Mouse (Mus musculus): ENCODE data around the gene Mcm5.

Gene Mcm5

DNA sequence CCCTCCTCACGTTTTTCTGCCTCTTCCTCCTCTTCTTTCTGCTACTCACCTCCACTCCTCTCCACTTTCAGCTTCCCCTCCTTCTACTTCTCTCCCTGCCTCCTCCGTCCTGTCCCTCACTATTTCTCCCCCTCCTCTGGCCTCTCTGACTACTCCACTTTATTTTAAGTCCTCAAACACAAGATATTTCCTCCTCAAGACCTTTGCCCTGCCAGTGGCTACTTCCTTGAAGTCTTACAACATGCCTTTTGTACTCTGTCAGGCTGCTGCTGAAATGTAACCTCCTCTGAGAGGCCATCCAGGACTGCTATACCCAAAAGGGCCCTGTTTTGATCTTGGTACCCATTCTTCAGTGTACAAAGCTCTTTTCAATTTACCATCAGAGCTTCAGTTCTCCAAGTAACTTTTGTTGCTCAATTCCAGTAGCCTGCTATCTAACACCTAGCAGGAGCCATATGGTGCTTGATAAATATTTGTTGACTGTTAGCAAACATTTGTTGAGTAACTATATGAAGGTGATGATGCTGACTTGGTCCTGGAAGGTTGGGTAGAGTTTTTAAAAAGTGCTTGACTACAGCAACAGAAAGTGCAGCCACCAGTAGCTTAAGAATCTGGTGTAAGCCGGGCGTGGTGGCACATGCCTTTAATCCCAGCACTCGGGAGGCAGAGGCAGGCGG is 62.8 kb downstream of the Mcm5 start:
- DNase-seq (ENCODE audit: low read depth, low spot score) = no peak
